Comparison of ENCODE assay signal across 16 mouse cellular contexts in the genomic region with DNA sequence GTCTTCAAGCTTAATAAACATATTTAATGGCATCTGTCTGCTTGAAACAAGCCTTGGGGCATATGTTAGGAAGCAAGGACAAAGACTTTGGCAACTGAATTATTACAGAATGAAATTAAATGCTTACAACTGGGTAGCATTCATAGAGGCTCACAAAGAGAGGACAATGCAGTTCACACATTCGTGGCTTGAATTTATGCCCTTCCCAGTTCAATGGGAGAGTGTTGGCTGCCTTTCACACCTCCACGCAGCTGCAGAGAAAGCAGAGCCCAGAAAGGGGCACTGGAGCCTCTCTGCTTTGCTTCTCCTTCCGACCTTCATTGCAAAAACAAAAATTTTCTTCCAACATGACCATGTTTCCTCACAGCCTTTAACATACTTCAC.
DNase-seq lines count a peak whose midpoint lies in the region; ATAC-seq lines count a peak whose summit lies in the region.
"Had no signal": no experiment of that assay in that cellular context is flagged by ENCODE, and none has a peak within 500 bp of the region (broad histone marks: within the 10 kb centered on the region; RNA-seq: fewer than 3 reads in every experiment).

No protein-coding gene starts in this region.

- H3K27ac ChIP-seq in midbrain, embryonic 11.5 days (ENCODE audit: low read depth, low read length): no peak overlapping the region
- H3K27ac ChIP-seq: left cerebral cortex, adult 2 months; liver, embryonic 12.5 days had no signal

- H3K36me3 ChIP-seq in midbrain, embryonic 11.5 days (ENCODE audit: control insufficient read depth, insufficient read depth, low read length): no peaks in the 10 kb centered on the region
- H3K36me3 ChIP-seq: liver, embryonic 12.5 days had no signal

- H3K4me2 ChIP-seq in midbrain, embryonic 11.5 days: no peak overlapping the region
- H3K4me2 ChIP-seq: liver, embryonic 12.5 days had no signal

- peak; percentile 29 for DNase-seq in embryo, embryonic 10.5 days (ENCODE audit: low spot score)
- DNase-seq in embryo, embryonic 10 days (ENCODE audit: low spot score): no peak
- DNase-seq in right cerebral cortex, postnatal 10 days (ENCODE audit: low spot score in 2 of 2): peak; percentile 34 to 44
- no peak for DNase-seq in right cerebral cortex, postnatal 25 days
- DNase-seq in midbrain, embryonic 11.5 days (ENCODE audit: low spot score, missing footprints): peak; percentile 84
- no peak for DNase-seq in adrenal gland, adult 2 months
- DNase-seq in spleen, postnatal 36 days (ENCODE audit: low spot score in 2 of 2): no peak
- DNase-seq: adrenal gland, postnatal 10 days; gastrocnemius, postnatal 14 days; kidney, postnatal 25 days; lung, postnatal 10 days; thymus, adult 18-20 months had no signal

- no peak overlapping the region for H3K4me3 ChIP-seq in midbrain, embryonic 11.5 days (ENCODE audit: low read depth, low read length)
- H3K4me3 ChIP-seq: liver, embryonic 12.5 days had no signal

- ATAC-seq in midbrain, embryonic 11.5 days (ENCODE audit: low FRiP score): 0 out of 2 replicates have a peak, but pooled peaks have one; percentile 40
- no peak for ATAC-seq in monocyte, adult 5-6 weeks (replicated peaks; ENCODE audit: insufficient number of reproducible peaks, low FRiP score, low TSS enrichment, poor library complexity, severe bottlenecking)
- ATAC-seq: inflammation-experienced regulatory T-cells, adult 6 months; liver, embryonic 12.5 days had no signal

- WGBS in midbrain, embryonic 11.5 days: 40% methylated on average over 3 of the region's 3 CpGs

- H3K9ac ChIP-seq in midbrain, embryonic 11.5 days (ENCODE audit: low read length): no peak overlapping the region
- H3K9ac ChIP-seq: liver, embryonic 12.5 days had no signal

- H3K27me3 ChIP-seq in midbrain, embryonic 11.5 days (ENCODE audit: control insufficient read depth, insufficient read depth, low read length): no peaks in the 10 kb centered on the region
- H3K27me3 ChIP-seq: liver, embryonic 12.5 days had no signal

- H3K9me3 ChIP-seq in midbrain, embryonic 11.5 days (ENCODE audit: control insufficient read depth, low read length): no peaks in the 10 kb centered on the region
- H3K9me3 ChIP-seq: liver, embryonic 12.5 days had no signal

- H3K4me1 ChIP-seq in midbrain, embryonic 11.5 days (ENCODE audit: control insufficient read depth, insufficient read depth, low read length): no peaks in the 10 kb centered on the region; the same call in 1 of the 2 replicates
- H3K4me1 ChIP-seq: liver, embryonic 12.5 days had no signal

Comparison
In these comparisons a context has a peak if more than half of its experiments do, and no peak if none do; other contexts are left out.
1. DNase-seq: peak in embryo, embryonic 10.5 days (single experiment), right cerebral cortex, postnatal 10 days (2 of 2) and midbrain, embryonic 11.5 days (single experiment); none in embryo, embryonic 10 days (single experiment), right cerebral cortex, postnatal 25 days (single experiment), adrenal gland, adult 2 months (single experiment) and spleen, postnatal 36 days (0 of 2).